Mouse (Mus musculus) G1E-ER4 (cell line): ENCODE data around the gene Gstp3. TPM values are rescaled to one million over a fixed set of nuclear protein-coding genes. Genes with fewer than 3 reads are reported as not detected.

Experiments
- GATA1 ChIP-seq: IDR thresholded peaks from one replicate; pipeline ENCODE4 v1.8.0; 2012; ENCODE audit warnings: low read length, inconsistent platforms
- polyA plus RNA-seq: library from polyadenylated mRNA; stranded (reverse); fragments of >175 nt; gene quantifications from 2 replicates; pipeline ENCODE4 v1.2.3, GENCODE M21; 2012

The Gstp3 gene
- polyA plus RNA-seq, 1 experiment: 4.1 TPM

- no peak for TF ChIP-seq GATA1
Observed at GRCm38 (mm10) chr19:4023185-4023584, 36.2 kb downstream of the Gstp3 start.

GRCm38 (mm10) chr19:4018743-4019583, 40.4 kb downstream of the Gstp3 start:
- TF ChIP-seq GATA1: no peak

- no peak for TF ChIP-seq GATA1
Observed at GRCm38 (mm10) chr19:4017921-4018587, 41.3 kb downstream of the Gstp3 start.

- no peak for TF ChIP-seq GATA1
Observed at GRCm38 (mm10) chr19:4015635-4016034, 43.7 kb downstream of the Gstp3 start.

DNA sequence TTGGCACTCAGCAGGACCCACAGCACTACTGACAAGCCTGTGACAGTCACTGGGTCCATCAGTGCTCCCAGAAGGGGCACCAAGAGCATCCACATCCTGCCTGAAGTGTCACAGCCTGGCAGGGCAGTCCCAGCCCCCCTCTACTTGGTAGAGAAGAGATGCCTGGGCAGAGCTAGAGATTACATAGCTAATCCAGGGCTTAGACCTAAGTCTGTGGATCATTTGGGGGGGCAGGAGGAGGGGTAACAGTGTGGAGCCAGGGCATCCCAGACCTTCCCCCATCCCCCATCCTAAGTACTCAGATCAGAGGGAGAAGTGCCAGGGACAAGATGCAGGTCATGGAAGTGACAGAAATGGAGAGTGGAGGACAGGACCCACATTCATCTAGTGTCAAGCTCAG, 44.6 kb downstream of the Gstp3 start:
- TF ChIP-seq GATA1: no peak

GRCm38 (mm10) chr19:4013066-4013465, 46.3 kb downstream of the Gstp3 start:
- TF ChIP-seq GATA1: no peak

DNA sequence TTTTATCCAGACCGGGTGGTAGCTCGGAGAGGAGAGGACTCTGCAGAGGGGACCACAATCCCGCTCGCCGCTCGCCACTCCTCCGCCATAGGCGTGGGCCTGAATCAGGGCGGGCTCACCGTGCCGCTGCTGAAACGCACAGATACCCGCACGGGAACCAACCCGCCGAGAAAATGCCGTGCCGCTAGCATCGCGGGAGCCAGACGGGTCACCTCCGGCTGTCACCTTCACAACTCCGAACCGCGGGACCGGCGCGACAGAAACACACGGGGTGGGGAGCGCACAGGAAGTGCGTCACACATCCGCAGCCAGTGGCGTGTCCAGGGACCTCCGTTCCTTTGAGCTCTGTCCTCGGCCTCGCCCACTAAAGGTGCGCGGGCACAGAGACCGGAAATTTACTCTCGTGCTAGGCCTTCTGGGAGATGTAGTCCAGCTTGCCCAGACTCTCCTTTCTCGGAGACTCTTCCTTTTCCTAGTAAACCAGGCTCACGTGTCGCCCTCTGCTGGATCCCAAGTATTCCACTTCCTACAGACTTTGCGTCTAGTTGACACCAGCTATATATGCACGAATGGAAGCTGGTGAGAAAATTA, 46.8 kb downstream of the Gstp3 start, which contains the start of gene Ndufv1:
Gene Ndufv1, minus strand, starts transcription at position 375 of the 591 bp plus-strand sequence.
- no peak for TF ChIP-seq GATA1

DNA sequence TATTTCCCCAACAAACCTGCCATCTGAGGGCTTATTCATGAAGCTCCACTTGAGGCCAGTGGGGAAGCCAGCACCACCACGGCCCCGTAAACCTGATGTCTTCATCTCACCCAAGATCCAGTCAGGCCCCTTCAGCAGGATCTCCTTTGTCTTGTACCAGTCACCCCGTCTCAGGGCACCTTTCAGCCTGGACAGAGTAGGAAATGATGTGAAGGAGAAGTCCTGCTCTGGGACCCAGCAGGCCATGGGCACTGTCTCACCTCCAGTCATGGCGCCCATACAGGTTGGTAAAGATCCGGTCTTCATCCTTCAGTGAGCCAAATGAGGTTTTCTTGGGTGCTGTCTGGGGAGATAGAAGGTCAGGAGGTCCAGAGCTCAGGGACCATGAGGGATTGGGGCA, 48.3 kb downstream of the Gstp3 start:
- TF ChIP-seq GATA1: no peak

Other genes with a start within 250 kb of the Gstp3 start
- 15.2 and 16.8 TPM in 2 replicates for gene Chka, start 207.8 kb downstream of the Gstp3 start, polyA plus RNA-seq
- 34.5 and 39.3 TPM in 2 replicates for gene Tcirg1, start 152.4 kb downstream of the Gstp3 start, polyA plus RNA-seq
- gene Ndufs8, start 146.8 kb downstream of the Gstp3 start, polyA plus RNA-seq: 41.9 and 220 TPM in 2 replicates
- not detected in 2 replicates for gene Aldh3b1, start 129.8 kb downstream of the Gstp3 start, polyA plus RNA-seq
- 0.11 TPM in 1 of 2 replicates, not detected in the other for gene Unc93b1, start 124.4 kb downstream of the Gstp3 start, polyA plus RNA-seq
- not detected in 2 replicates for gene Aldh3b3, start 100.9 kb downstream of the Gstp3 start, polyA plus RNA-seq
- not detected in 2 replicates for gene Aldh3b2, start 87.2 kb downstream of the Gstp3 start, polyA plus RNA-seq
- gene Acy3, start 73.0 kb downstream of the Gstp3 start, polyA plus RNA-seq: 5.4 and 7.1 TPM in 2 replicates
- not detected in 2 replicates for gene Tbx10, start 66.8 kb downstream of the Gstp3 start, polyA plus RNA-seq
- 26.3 and 32.2 TPM in 2 replicates for gene Nudt8, start 59.0 kb downstream of the Gstp3 start, polyA plus RNA-seq
- 3.8 and 5.3 TPM in 2 replicates for gene Gm49405, start 58.9 kb downstream of the Gstp3 start, polyA plus RNA-seq
- gene Doc2g, start 56.3 kb downstream of the Gstp3 start, polyA plus RNA-seq: 7.2 and 8.9 TPM in 2 replicates
- gene Ndufv1, start 46.8 kb downstream of the Gstp3 start, polyA plus RNA-seq: 378 and 401 TPM in 2 replicates
- 40.1 and 105 TPM in 2 replicates for gene Gstp1, start 21.6 kb downstream of the Gstp3 start, polyA plus RNA-seq
- gene Gstp2, start 13.5 kb downstream of the Gstp3 start, polyA plus RNA-seq: not detected in 2 replicates
- gene Cabp2, start 22.0 kb upstream of the Gstp3 start, polyA plus RNA-seq: not detected in 2 replicates
- 70.4 and 72.4 TPM in 2 replicates for gene Cdk2ap2, start 37.6 kb upstream of the Gstp3 start, polyA plus RNA-seq
- 36.1 and 36.7 TPM in 2 replicates for gene Pitpnm1, start 40.4 kb upstream of the Gstp3 start, polyA plus RNA-seq
- 99.6 and 105 TPM in 2 replicates for gene Aip, start 66.3 kb upstream of the Gstp3 start, polyA plus RNA-seq
- not detected in 2 replicates for gene Gpr152, start 80.2 kb upstream of the Gstp3 start, polyA plus RNA-seq
- gene Cabp4, start 84.5 kb upstream of the Gstp3 start, polyA plus RNA-seq: 0.06 TPM in 1 of 2 replicates, not detected in the other
- 187 and 368 TPM in 2 replicates for gene Coro1b, start 89.0 kb upstream of the Gstp3 start, polyA plus RNA-seq
- 448 and 548 TPM in 2 replicates for gene Ptprcap, start 94.0 kb upstream of the Gstp3 start, polyA plus RNA-seq
- 92.1 and 99.4 TPM in 2 replicates for gene Rps6kb2, start 103.8 kb upstream of the Gstp3 start, polyA plus RNA-seq
- 0.39 and 0.46 TPM in 2 replicates for gene Carns1, start 115.9 kb upstream of the Gstp3 start, polyA plus RNA-seq
- gene Tbc1d10c, start 131.7 kb upstream of the Gstp3 start, polyA plus RNA-seq: 19.4 and 24.6 TPM in 2 replicates
- gene Ppp1ca, start 132.5 kb upstream of the Gstp3 start, polyA plus RNA-seq: 609 and 669 TPM in 2 replicates
- 28.7 and 31.6 TPM in 2 replicates for gene Rad9a, start 142.1 kb upstream of the Gstp3 start, polyA plus RNA-seq
- gene Clcf1, start 154.7 kb upstream of the Gstp3 start, polyA plus RNA-seq: not detected in 2 replicates
- 30.0 TPM in 1 of 2 replicates, not detected in the other for gene AC109138.7, start 154.8 kb upstream of the Gstp3 start, polyA plus RNA-seq
- 21.8 and 24.7 TPM in 2 replicates for gene Pold4, start 172.3 kb upstream of the Gstp3 start, polyA plus RNA-seq
- 0.25 and 0.39 TPM in 2 replicates for gene Ssh3, start 209.6 kb upstream of the Gstp3 start, polyA plus RNA-seq
- gene Ankrd13d, start 223.6 kb upstream of the Gstp3 start, polyA plus RNA-seq: 0.44 and 0.46 TPM in 2 replicates
- 231 and 290 TPM in 2 replicates for gene Grk2, start 246.7 kb upstream of the Gstp3 start, polyA plus RNA-seq